Mouse (Mus musculus) lung, postnatal 25 days (tissue): ENCODE measurements at regions not wholly inside any gene's neighbourhood (a gene's known extent, or its start where the extent isn't known, plus 50 kb on each side); places are given as distances from the start of the nearest gene placed in this dataset.
"Not testable (repeated sequence)": the region's sequence is repeated elsewhere in the genome, so short reads cannot be mapped to it uniquely, and the experiment has no call there.

Experiments used
- DNase-seq: peaks from one replicate; pipeline ENCODE4 v3.0.0; 2022; ENCODE audit warnings: low spot score

DNA sequence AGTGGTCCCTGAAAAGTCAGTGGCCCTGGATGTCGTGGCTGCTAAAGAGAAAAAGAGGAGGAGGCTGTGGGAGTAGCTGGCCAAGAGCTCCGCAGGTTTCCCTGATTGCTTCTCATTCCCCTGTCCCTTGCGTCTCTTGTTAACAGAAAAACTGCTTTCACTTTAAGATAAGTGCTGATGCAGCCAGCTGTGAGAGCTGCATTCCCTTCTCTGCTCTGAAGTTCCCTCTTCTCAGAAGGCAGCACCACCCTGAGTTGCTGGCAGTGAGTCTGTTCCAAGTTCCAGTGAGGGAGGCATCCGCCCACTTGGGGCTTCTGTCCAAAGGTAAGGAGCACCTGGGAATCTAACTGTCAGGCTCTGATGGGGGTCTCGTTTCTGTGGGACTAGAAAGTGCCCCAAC lies 63.5 kb downstream of the Olfr693 start:
- not testable (repeated sequence) for DNase-seq

DNA sequence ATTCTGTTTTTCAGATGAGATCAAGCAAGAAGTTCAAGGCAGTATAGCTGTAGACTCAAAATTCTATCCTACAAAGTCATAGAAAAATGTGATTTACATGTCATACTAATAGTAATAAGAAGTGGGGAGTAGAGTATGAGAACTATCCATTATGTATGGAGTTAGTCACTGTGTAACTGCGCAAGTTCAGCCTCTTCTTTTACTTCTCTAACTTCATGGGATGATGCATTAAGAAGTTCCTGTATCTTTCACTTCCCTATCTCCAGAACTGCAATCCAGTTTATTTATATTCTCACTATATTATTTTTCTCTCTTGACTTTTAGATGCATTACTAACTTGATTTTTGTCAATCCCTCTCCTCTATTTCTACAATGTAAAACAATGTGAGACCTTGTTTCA lies 67.7 kb downstream of the Olfr693 start:
- DNase-seq = no peak

DNA sequence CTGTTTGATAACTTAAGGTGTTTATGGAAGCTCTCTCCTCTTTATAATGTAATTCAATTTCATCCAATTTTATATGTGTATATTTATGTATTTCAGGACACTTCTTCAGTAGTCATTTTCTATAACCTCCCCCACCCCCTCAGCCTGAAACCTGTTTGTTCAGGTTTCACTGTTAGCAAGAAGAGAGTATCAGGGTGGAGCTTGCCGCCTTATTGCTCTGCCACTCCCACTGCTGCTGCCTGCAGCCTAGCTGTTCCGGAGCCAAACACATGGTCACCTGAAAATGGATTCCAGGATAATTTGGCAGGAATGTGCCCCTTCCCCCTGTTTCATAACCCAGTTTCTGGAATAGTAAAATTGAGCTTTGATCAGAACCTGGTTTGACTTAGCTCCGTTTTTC lies 100.0 kb downstream of the Olfr693 start:
- no peak for DNase-seq

DNA sequence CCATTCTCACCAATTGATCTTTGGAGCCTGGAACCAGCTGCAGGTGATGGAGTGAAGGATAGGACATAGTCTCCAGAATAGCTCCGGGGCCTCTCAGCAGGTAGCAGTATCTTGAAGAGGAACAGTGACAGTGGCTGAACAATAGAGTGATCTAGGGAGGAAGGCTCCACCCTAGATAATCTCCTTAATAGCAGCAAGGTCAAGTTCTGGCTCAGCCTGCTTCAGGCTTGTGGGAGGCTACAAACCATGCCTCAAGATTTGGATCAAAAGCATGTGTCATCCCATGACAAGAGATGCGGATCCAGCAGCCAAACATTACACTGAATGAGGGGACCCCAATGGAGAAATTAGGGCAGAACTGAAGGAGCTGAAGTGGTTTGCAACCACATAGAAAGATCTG lies 112.1 kb downstream of the Olfr693 start:
- not testable (repeated sequence) for DNase-seq

DNA sequence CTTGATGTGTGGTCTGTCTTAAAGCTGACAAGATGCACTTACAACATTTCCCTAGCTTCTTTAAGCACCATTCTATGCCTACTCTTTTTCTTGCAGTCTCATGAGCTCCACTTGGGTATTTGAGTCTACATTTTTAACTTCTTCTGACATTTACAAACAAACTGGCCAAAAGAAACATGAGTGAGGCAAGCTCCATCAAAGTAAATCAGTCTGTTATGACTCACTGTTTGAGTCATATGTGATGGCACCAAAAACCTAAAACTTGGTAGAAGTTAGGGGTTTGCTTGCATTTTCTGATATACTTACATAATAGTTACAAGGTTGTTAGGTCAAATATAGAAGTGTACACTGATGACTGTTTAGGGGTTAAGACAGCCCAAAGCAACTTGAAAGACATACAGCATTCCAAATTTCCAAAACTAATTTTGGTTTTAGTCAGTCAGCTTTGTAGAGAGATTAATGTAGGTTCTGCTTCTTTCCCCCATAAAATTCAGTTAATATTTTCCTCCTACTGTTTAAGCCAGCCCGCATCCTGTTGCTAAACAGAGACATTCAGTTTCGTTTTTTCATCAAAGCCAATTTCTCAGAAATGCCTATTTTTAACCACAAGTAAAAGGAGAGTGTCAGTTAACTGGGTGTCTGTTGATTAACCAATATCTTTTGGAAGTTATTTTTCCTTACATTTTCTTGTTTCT lies 129.4 kb downstream of the Olfr693 start:
- peak; percentile 11 for DNase-seq

DNA sequence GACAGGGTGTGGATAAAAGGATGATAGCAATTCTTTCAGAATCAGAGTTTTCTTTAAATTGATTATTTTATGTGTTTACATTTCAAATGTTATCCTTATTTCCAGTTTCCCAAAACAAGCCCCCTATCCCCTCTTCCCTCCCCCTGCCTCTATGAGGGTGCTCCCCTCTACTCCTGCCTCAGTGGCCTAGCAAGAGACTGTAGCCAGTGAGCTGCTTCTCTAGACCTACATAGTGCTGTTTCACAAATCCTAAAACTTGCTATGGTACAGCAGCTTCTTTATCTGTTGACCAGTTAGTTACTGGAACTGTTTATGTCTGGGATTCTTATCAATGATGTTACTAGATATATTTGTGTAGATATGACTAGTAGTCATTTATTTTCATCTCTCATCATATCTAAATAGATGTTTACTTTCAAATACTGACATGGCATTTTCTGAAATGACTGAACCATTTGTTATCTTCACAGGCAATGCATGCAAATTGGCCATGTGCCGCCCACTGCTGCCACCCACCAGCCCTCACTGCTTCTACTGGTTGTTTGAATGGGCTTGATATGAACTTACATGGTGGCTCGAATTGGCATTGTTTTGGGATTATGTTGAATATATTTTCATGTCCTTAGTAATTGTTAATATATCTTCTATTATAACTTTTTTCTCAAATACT lies 150.8 kb downstream of the Olfr693 start:
- DNase-seq = not testable (repeated sequence)

DNA sequence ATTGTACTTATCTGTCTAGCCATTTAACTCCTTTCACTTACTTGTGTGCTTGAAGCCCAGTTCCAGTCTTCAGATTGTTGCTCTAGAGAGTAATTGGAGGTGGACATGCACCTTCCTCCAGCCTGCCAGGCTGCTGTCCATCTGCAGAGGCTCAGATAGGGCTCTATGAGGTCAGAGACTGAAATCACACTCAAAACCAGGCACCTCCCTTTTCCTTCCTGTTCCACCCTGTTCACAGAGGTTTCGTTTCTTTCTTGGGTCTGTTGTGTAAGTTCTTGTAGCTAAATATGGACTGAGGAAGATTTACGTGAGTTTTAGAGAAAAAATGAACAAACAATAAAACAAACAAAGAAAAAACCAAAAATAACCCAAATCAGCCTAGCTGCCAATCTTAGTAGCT lies 151.4 kb downstream of the Olfr693 start:
- peak; percentile 61 for DNase-seq

DNA sequence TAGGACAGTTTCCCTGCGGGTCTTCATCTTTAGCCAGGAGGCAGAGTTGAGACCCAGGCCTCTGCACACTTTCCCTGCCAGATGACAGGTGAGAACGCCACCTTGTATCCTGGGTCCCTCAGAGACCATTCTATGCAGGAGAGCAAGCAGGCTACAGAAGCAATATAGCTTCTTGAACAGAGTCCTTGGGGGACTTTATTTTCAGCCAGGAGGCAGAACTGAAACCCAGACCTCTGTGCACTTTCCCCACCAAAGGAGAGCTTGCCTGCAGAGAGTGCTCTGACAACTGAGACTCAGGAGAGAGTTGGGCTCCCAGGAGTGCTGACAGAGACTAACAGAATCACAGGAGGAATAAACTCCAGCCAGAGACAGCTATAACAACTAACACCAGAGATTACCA lies 185.5 kb downstream of the Olfr693 start:
- no peak for DNase-seq
